Mouse (Mus musculus) 3T3-L1 (cell line): ENCODE results near the gene Ndufs3.

Source experiments
- DNase-seq: peaks from one replicate; pipeline ENCODE4 v3.0.0-alpha.2; 2015; ENCODE audit warnings: low read depth, low spot score

The Ndufs3 gene

DNA sequence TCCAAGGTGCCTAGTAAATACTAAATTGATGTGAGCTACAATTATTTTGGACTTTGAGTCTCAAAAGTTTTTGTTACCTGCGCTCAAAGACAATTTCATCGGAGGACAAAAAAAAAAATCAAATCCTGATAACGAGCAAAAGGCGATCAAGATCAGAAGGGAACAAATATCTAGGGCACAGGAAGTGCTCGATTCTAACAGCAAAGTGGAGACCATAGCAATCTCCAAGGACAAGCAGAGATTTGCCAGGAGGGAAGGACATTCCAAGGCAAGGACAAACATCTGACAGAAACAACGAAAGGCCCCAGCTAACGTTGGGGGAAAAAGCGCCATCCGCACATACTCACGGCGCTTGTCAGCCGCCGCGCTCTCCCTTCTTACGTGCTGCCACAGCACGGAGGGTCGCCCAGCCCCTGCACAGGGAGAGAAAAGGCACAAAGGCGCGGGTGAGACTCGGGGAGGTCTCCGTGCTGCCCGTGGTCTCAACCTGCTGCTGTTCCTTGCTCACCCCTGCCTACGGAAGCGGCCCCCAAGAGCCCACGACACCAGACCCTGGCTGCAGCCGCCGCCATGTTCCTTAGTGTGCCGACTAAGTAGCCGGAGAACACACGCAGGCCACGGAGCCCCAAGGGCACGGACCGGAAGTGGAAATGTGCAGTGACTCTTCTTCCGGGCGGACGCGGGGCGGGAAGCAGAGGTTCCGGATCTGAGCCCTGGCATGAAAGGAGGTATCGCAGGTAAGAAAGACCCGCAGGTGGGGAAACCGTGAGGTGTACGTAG, at the start of gene Ndufs3, which contains the start of gene Kbtbd4:
Ndufs3 (minus strand) TSS at position 752 of the 780 bp plus-strand sequence.
Kbtbd4 (plus strand) TSS at position 665 of the 780 bp plus-strand sequence.
- peak; percentile 92 for DNase-seq

DNA sequence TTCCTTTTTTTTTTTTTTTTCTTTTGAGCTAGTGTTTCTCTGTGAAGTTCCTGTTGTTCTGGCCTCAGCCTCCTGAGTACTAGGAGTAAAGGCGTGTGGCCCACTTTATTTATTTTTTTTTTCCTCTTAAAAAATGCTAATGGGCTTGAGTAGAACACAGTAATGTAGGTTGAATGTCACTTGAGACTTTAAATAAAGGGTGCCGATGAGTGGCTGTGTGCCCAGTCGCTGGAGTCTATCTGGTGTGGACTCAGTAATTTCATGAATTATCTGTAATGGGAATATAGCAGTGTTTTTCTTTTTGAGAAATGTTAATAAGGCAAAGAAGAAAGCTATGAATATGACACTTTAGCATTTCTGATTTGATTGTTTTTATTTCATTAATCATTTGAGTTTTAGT, 48.8 kb upstream of the Ndufs3 start:
- DNase-seq = no peak

DNA sequence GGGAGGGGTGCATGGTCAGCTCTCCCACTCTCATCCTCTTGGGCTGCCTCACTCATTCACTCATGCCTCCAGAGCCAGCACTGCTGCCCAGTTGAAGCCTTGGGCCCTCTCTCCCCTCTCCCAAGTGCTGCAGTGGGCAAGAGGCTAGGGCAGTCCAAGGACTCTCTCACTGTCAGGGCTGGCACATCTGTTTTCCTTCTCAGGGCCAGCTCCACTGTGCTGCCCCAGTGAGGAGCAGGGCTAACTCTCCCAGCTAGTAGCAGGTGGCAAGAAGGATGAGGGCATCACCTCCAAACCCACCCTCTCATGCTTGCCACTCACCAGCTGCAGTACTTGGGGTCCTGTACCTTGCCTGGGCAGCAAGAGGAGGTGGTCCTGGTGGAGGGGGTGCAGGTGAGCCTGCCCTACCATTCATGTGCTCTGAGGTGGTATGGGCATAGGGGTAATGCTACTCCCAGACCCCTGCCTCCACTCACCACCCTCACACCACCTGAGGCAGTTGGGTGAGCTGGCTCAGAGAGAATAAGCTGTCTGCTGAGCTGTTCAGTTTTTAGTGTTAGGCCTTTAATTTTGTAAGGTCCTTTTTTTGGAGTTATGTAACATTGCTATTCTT, 46.1 kb upstream of the Ndufs3 start:
- no peak for DNase-seq

DNA sequence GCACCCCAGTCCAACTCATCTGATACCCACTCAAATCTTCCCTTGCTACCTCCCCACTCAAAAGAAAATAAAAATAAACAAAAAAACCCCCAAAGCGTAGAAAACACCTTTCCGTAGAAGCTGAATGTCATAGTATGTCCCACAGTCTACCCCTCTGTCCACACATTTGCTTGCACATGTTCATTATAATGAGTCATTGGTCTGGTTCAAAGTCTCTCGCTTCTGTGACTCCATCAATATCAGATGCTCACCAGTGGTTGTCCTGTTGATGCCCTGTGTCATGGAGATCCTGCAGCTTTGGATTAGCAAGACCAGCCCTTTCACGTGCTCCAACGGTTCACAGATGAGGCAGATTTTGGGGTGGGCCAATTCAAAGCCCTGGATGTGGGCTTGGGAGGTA, 45.5 kb upstream of the Ndufs3 start:
- DNase-seq = no peak

DNA sequence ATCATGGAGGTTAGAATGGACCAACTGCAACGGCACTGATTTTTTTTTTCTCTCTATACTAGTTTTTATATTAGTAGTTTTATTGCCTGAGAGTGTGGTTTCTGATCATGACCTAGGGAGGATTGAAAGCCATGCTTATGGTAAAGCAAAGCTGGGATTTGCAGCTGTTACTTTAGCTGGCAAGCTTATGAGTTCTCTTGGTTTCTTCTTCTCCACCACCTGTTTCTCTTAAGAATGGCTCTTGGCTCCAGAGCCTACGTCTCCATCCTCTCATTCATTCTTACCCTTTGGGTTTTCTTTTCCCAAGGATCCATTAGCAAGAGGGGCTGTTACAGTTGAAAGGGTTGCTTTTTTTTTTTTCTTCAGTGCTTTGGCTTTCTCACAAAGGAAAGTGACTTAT, 37.1 kb upstream of the Ndufs3 start:
- no peak for DNase-seq

DNA sequence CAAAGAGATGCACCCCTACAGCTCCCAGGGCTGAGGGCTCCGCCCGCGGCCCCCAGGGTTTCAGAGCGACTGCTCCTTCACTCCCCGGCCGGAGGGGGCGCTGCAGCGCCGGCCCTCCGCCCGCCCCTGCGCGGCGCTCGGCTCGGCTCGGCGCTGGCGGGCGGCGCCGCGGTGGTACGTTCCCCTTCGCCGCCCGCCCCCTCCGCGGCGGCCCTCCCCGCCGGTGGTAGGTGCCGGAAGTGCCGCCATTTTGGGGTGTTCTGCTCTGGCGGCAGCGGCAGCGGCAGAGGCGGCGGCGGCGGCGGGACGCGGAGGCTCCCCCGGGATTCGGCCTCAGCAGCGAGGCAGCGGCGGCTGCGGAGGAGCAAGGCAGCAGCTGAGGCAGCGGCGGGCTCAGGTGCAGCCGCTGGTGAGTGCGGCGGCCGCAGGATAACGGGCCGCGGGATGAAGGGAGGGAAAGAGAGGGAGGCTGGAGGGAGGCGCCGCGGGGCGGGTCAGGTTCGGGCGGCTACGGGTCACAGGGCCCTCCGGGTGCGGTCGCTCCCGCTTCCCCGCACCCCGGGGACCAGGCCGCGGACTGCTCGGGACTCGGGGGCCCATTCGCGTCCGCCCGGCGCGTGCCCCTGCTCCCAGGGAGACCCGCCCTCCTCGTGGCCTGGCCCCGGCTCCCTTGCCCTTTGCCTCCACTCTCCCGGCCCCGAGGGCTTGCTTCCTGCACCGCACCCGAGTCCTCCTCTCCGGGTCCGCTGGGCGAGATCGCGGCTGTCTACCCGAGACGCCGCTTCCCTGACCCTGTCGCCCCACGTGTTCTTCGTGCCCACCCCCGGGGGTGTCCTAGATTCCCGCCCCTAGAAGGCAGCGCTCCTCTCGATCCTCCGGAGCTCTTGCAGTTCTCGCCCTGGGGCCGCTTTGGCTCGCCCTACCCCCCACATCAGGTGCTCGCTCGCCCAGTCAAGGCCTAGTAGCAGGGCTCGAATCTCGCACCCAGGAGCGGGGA, 35.9 kb upstream of the Ndufs3 start, which contains the start of gene Celf1:
Celf1 (plus strand) TSS at position 150 of the 997 bp plus-strand sequence.
- DNase-seq = peak; percentile 73

DNA sequence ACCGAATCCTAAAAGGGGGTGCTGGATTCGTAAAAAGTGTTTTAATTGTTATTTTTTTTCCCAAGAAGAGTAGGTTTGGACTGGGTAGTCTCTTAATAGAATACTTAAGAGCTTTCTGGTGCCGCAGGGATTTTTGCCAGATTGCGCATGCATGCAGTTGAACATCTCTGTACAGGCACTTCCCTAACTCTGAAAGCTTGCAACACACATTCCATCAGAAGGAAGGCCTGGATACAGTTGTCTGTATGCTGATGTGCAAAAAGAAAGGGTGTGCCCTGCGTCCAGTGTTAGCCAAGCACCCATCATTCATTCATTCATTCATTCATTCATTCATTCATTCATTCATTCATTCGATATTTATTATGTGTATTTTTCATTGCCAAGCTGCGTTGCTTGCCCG, 35.1 kb upstream of the Ndufs3 start:
- peak; percentile 54 for DNase-seq

DNA sequence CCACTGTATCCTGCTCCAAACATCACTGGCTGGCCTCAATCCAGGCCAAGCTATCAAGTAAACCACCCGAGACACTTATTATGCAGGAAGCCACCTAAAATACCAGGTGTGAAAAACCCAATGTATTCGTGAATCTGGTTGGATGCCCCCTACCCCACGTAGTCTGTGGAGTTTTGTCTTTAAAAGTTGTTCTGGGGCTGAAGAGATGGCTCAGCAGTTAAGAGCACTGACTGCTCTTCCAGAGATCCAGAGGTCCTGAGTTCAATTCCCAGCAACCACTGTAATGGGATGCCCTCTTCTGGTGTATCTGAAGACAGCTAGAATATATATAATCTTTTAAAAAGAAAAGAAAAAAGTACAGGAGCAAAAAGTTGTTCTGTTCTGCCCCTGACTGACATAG, 33.7 kb upstream of the Ndufs3 start:
- DNase-seq = no peak

DNA sequence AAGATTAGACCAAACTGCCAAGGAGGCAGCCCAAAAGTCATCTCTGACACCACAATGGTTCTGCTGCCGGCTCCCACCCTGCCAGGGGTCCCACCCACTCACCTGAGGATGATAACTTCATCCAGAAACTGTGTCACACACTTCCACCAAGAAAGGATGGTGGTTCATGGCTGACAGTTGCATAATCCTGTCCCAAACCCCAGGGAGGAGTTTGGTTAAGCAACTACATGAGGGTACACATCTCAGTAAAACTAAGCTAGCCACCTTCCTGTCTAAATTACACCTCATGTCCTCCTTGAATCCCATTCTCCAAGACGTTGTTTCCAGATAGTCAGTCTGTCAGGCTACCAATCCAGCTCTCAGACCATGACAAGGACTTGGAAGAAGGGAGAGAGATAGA, 27.6 kb upstream of the Ndufs3 start:
- DNase-seq = no peak

DNA sequence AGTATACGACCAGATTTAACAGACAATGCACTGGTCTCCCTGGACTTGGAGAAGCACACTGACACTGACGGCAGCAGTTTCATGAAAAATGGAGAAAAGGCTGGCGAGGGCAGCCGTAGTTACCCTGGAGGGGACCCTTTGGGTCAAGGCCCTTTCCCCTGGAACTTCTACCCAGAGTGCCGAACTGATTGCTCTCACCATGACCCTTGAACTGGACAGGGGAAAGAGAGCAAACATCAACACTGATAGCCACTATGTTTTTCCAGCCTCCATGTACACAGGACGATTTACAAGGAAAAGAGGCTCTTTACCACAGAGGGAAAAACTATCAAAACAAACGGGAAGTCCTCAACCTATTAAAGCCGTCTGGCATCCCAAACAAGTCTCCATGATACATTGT, 27.2 kb upstream of the Ndufs3 start:
- DNase-seq = no peak

DNA sequence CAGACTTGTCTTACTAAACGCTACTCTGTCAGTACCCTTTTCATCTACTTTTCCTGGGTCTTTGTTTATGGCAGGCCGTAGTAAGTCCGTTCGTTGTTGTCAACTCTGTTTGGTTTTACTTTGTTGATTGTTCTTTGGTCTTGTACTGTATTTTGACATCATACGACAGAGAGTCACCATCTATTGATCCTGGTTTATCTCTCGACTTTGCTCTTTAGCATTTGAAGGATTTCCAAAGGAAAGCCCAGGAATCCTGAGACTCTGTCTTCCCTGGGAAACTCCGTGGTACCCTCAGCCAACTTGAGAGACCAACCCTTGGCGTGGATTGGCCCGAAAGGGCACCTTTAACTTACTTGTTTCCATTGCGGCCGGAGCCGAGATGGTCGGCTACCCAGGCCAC, 23.9 kb upstream of the Ndufs3 start:
- DNase-seq = no peak

DNA sequence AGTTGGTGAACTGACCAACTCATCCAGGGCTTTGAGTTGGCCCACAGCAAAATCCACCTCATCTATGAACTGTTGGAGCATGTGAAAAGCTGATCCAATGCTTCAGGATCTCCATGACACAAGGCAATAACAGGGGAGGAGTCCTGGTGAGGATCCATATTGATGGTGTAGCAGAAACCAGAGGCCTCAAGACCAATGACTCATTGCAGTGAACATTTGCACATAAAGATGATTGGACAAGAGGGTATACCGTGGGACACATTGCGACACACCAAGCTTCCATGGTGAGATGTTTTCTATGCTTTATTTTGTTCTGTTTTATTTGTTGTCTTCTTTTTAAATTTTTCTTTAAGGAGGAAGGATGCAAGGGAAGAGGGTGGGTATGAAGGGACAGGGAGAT, 18.0 kb upstream of the Ndufs3 start:
- peak; percentile 66 for DNase-seq

DNA sequence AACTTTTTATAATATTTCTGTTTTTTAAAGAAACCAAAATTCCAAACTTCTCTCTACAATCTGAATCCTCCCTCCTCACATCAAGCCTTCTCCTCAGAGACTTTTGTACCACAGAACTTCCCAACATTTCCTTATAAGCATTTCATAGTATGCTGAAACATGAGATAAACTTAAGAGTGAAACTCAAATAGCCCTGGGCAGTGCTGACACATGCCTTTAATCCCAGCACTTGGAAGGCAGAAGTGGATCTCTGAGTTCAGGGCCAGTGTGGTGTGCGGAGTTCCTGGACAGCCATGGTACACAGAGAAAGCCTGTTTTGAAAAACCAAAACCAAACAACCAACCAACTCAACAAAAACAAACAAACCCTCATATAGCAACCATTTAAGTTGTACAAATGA, 16.6 kb upstream of the Ndufs3 start:
- DNase-seq = peak; percentile 56

DNA sequence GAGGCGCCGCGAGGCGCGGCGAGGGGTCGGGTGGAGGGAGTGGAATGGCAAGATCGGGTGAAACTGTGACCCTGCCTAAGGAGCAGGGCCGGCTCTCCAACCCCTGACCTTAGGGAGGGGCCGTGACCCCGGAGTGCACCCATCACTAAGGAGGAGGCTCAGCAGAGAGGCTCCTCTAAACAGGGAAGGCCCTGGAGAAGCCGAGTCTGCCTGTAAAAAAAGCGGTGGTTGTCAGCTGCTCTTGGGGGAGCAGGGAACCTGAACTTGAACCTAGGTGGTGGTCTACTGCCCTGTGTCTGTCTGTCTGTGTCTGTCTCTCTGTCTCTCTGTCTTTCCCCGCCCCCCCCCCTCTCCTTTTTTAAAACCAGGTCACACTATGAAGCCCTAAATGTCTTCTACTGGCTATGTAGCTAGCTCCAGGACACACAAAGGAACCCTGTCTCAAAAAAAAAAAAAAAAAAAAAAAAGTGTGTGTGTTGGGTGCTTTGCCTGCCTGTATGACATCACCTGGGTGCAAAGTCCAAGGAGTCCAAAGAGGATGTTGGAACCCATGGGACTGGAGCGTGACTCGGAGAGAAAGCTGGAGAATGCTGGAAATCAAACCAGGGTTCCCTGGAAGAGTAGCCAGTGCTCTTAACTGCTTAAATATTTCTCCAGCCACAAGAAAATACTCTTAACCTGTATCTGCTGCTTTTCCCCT, 13.5 kb upstream of the Ndufs3 start:
- DNase-seq = no peak

DNA sequence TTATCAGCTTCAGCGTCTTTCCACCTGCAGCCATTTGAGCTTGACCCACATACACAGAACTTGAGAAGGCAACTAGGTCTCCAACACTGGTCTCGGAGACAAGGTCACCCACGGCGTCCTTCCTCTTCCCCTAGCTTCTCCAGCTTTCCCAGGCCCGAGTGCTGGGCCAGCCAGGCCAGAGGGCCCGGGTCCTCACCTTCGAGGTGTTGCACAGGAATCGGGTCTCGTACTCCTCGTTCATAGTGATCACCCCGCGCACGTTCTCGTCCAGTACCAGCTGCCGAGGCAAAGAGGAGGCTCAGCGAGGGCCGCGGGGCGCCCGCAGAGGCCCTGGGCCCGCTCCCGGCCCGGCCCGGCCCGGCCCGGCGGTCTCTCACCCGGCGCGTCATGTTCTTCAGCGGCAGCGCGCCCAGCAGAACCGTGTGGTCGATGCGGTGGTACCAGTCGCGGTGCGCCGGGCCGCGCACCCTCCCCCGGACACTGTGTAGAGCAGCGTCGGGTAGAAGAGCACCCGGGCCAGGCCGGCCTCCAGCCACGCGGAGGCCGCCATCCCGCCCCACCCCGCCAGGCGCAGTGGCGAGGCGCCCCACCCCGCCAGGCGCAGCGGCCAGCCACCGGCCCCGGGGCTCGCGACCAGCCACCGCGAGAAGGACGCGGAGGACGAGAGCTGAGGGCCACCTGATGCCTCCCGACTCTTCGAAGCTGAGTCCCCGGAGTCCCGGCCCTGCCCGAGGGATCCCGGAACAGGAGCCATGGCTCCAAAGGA, 12.8 kb upstream of the Ndufs3 start:
- peak; percentile 74 for DNase-seq

DNA sequence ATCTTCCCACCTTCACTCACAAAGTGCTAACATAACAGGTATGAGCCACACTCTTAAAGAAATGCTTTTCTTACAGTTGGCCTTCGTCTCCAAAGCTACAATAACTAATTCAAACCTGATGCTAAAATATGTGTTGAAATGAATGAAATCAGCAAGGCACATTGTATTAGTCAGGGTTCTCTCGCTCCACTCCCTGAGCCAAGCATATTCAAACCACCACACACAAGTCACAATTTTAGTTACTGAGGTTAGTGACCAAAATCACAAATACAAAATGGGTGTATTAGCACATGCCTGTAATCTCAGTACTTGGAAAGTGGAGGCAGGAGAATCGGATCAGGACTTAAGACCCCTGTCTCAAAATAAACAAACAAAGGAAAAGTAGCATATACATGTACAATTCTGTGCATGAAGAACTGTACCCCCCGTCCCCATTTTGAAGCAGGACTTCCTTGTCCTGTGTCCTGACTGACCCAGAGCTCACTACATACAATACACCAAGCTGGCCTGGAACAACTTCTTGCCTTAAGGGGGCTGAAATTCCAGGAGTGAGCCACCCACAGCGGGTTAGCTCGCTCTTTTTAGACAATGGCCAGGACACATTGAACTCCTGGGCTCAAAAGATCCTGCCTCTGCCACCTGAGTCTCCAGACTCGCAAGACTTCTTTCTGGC, 12.1 kb upstream of the Ndufs3 start:
- DNase-seq = peak; percentile 56

DNA sequence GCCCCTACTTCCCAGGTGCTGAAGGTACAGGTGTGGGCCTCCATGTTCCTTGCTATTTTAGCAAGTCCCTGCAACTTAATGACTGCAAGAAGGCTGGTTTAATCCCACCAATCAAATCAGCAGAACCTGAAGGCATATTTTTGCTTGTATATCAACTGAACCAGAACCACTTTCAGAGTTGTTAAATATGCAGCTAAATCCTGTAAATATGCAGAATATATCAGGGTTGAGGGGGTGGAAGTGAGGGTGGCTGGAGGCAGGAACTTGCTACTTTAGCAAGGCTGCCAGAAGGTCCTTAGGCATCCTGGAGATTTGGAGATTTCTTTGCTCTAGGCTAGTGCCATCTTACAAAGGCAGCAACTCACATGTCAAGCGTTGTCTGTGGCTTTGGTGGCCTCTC, 10.9 kb upstream of the Ndufs3 start:
- DNase-seq = no peak

DNA sequence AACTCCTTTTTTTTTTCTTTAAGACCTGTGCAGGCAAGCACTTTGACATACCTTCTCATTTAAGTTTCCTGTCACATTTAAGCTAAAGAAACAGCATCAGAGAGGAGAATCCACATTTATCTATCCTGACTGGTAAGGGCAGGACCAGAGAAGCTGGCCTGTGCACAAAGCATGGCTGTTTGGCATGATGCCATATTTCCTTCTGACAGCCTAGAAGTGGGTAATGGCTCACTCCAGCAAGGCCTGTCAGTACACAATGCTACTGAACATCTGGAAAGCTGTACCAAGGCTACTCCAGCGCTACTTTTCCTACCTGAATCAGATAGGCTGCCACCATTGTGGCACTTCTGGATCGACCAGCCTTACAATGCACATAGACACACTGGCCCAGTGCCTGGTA, 9.0 kb upstream of the Ndufs3 start:
- peak; percentile 63 for DNase-seq

DNA sequence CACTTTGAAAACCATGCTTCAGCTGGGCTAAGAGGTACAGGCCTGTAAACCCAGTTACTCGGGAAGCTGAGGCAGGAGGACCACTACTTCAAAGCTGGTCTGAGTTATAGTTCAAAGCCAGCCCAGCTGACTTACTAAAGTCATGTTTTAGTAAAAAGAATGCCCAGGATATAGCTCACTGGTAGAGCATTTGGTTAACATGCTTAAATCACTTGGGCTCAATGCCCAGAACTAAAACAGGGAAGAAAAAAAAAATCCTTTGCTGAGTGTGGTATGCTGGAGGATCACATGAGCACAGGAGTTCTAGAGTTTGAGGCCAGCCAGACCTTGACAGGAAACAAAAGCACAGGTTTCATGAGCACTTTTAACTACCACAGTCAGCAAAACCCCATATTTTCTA, 7.0 kb upstream of the Ndufs3 start:
- peak; percentile 73 for DNase-seq

DNA sequence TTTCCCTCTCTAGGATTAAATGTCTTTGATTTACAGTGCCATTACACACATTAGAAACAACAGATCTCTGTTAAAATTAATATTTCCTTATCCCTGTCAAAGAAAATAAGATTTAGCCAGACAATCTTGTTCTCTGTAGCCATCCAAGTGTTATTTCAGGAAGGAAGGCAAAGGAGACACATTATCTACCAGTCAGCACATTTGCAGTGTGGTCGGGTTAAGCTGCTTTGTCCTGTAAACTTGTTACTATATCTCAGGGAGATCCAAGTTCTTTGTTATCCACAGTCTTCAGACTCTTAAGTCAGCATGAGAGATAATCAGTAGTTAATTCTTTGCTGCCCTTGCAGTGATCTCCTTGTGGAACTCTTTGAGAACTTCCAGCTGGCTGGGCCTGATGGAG, 6.2 kb upstream of the Ndufs3 start:
- no peak for DNase-seq
